Mouse (Mus musculus) cerebellum, postnatal 10 days (tissue): Measurements from ENCODE around the gene Mlec.
"Not testable (repeated sequence)": the region's sequence is repeated elsewhere in the genome, so short reads cannot be mapped to it uniquely, and the experiment has no call there.

Source experiments
- DNase-seq, 2 experiments: peaks; one replicate each; pipeline ENCODE4 v3.0.0; 2021; ENCODE audit warnings: mixed read lengths in 2 of 2

The Mlec gene

DNA sequence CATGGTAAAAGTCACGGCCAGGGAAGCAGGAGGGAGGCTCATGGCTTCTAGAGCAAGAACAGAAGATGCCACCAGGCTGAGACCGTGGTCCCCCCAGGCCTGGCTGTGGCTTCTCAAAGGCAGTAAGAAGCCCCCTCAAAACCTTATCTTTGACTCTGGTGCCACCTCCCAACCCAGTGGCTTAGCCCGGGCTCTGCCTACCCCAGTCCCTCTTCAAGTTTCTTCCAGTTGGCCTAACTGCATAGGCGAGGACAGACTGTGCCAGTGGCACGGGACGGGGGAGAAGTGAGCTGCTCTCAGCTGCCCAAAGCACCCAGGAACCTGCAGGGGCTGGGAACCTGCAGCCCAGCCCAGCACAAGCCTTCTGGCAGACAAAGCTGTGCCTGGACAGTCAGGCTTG lies 33.3 kb downstream of the Mlec start:
- DNase-seq: no peak

DNA sequence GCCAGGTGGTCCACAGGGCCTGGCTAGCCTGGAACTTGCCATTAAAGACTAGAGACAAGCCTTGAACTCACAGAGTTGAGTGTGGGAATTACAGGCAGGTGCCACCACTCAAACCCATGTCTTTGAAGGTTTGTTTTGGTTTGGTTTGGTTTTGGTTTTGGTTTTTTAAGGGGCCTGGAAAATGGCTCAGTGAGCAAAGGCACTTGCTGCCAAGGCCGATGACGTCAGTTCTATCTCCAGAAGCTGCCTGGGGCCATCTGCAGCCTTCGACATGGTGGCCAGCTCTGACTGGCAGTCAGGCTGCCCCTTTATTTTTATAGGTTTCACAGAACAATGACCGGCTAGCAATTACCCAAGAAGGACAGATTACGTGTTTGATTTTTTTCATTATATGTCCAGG lies 37.0 kb downstream of the Mlec start:
- peak; percentile 77 to 80 for DNase-seq

DNA sequence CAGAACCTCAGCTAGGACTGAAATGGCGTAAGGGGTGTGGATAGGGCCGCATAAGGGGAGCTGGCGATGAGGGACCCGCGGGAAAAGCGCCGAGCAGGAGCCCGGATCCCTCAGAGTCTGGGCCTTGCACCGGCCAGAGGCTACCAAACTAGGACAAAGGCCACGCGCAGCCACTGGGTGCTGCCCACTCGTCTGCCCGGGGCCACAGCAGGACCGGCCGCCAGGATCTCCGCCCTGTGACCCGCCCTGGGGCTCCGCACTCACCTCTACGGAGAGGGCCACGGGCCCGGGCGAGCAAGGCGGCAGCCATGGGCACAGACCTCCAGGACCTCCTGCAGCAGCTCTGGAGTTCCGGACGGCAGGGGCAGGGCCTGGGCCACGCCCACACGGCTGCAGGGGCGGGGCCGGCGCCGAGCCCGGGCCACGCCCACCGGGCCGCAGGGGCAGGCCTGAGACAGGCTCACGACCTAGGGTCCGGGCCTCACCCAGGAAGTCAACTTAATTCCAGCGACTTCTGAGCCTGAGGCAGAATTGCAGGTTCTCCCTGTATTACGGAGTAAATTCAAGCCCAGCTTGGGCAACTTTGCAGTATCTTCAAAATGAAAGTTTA lies 38.9 kb downstream of the Mlec start, which contains the start of gene Acads:
Gene Acads (minus strand): TSS at position 386 of the 610 bp plus-strand sequence.
- DNase-seq: peak; percentile 67 to 79

DNA sequence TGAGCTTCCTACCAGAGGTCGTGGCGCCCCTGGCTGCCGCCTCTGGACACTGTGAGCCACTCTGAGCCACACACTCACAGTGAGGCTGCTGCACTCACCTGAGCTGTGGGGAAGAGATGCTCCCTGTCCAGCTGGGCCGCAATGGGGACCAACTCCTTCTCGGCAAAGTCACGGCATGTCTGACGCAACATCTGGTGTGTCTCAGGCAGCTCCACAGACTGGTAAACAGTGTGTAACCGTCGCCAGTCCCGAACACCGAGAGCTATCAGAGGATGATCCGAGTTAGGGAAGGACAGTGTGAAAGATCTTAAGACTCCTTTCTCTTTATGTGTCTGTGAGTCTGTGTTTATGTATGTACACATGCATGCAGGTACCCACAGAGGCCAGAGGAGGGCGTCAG lies 40.5 kb downstream of the Mlec start:
- DNase-seq: no peak

DNA sequence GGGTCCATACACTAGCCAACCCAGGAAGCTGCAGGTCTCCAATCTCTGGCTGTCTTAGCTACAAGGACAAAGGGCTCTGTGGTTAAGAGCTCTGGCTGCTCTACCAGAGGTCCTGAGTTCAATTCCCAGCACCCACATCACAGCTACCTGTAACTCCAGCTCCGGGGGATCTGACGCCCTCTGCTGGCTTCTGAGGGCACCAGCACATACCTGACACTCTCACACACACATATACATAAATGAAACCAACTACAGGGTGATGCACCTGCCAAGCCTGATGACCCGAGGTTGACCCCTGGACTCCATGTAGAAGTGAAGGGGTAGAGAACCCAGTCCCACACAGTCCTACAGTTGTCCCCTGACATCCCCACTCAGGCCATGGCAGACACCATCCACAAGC lies 41.6 kb downstream of the Mlec start:
- DNase-seq: no peak

DNA sequence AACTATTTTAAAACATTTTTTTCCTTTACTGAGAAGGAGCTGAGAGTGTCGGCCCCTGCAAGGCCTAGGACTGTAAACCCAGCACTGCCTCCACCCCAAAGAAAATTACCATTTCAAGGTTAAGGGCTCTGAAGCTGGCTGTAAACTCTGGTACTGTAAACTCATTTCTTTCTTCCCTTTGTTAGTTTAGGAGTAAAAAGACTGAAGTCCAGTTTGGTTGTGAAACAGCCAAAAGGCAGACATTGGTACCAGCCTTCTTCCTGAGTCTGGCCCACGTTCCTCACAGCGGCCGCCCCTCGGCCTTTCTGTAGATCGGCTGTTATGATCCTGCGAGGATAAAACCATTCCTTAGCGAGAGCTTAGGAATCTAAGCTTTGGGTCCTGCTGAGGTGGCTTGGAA lies 43.5 kb downstream of the Mlec start:
- no peak for DNase-seq

DNA sequence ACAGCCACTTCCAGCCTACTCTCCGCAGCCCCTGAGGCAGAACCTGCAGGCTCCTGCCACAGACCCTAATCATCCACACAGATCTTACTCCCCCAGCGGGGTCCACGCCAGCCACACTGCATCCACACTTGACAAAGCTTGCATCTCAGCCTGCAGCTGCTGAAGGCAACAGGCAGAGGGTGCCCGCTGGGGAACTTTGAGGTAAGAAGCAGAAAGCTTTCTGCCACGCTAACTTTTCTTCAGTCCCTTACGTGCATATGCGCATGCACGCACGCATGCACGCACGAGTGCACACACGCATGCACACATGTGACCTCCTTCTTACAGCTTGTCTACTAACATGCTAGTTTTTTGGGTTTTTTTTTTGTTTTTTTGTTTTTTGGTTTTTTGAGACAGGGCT lies 44.7 kb downstream of the Mlec start:
- no peak for DNase-seq

DNA sequence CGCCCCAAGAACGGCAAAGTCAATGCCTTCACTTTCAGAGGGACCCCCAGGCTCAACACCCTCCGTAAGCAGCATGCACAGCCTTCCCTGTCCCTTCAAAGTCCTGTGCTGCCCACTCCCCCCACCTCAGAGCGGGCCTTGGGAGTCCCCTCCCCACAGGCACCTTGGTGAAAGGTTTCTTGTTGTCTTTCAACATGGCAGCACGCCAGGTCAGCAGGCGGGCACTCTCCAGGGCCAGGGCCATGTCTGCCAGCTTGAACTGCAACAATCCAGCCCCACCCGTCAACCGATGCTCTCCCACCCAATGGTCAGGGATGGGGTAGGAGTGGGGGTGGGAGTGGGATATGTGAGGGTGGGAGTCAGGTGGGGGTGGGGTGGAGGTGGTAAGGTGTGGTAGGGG lies 46.8 kb downstream of the Mlec start:
- peak; percentile 47 to 49 for DNase-seq

DNA sequence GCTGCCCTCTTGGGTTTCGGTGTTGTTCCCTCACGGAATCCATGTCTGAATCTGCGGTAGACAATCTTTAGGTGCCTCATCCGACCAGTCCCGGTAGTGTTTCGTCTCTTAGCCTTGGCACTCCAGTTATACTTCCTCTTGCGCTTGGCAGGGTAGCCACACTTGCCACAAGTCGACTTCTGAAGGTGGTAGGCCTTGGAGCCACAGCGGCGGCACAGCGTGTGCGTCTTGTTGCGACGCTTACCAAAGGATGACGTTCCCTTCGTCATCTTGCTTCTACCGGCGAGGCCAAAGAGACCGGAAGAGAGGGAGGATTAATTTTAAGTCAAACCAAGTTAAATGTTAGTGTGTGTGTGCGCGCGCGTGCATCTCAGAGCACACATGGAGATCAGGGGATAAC lies 54.7 kb downstream of the Mlec start:
- DNase-seq: not testable (repeated sequence)

DNA sequence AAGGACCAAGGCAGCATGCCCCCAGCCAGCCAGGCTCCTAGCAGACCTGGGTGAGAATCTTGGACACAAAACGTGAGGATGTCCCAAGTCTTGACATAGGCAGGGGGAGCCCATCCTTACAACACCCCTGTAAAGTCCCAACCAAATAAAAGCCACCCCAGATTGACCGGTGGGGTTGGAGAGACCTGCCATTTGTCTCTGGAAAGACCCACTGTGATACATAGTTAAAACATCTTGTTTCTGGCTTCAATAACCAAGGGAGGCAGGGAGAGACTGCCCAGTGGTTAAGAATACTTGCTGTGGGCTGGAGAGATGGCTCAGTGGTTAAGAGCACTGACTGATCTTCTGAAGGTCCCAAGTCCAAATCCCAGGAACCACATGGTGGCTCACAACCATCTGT lies 55.7 kb downstream of the Mlec start:
- no peak for DNase-seq

DNA sequence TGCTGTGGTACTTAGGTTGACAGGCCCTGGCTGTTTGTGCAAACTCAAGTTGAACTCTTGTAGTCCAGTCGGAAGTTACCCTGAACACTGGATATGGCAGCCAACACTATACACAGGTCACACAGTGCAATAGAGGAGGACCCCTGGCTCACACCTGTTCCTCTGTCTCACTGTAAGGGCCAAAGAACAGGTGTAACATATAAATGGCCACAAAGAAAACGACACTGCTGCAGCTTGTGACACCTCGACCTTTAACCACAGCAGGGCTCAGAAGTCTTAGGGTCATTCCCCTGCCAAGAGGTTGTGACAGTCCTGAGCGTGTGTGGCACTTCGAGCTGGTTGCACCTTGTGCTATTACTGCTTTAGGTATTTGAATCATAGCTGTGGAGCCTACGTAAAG lies 57.5 kb downstream of the Mlec start:
- DNase-seq: no peak

DNA sequence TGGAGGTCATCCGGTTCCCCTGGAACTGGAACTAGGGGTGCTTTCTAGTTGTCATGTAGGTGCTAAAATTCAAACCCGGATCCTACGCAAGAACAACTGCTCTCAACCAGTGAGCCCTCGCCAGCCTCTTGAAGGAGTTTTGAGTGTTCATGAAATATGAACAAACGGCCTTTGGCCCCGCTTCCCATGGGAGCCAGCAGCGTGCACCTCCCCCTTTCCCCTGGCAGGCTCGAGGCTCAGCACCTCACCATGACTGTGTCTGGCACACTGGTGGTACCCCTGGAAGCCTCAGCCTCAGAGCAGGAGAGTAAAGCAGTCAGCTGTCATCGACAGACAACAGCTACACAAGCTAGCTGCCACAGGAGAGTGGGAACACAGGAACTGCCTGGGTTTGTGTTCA lies 58.0 kb downstream of the Mlec start:
- DNase-seq: no peak

DNA sequence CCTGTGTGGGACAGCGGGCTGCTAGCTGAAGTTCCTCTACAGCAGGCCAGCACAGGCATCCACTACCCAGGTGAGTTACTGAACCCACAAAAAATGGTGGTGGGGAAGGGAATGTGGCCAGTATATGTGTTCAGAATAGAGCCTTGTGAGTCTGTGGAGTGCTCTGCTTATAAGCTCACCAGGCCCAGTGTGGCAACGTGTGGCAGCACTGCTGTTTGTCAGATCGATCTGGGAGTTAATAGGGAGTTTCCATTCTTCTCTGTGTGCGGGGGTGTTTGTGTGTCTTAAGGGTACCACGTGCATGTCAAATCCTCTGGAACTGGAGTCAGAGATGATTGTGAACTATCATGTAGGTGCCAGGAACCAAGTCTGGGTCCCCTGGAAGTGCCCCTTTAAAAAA lies 58.4 kb downstream of the Mlec start:
- DNase-seq: no peak

DNA sequence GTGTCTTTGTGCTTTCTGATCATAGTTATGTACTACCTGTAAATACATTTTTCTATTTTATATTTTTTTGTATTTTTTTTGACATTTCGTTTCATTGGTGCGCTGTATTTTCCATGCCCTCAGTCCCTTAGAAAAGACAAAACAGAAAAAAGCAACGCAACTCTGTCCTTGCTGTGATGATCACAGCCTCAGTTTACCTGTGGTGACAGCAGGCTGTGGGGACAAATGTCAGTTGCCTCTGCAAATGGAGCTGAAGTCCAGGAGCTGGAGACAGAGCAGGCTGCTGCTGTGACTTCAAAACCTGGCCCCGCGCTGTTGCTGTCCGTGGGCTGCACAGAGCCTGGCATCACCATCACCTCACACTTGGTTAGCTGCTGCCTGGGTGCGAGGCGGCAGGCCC lies 59.8 kb downstream of the Mlec start, which contains the start of gene Gm10401:
Gene Gm10401 (minus strand): TSS at position 101 of the 400 bp plus-strand sequence.
- no peak for DNase-seq
